Mouse (Mus musculus): ENCODE results near the gene Gm5751. TPM values are rescaled to one million over a fixed set of nuclear protein-coding genes. Genes with fewer than 3 reads are reported as not detected.
"Not testable (repeated sequence)": the region's sequence is repeated elsewhere in the genome, so short reads cannot be mapped to it uniquely, and the experiment has no call there.

The Gm5751 gene
- not detected in 2 replicates for polyA plus RNA-seq (2016; fragmentation: Nextera tagmentation; extraction: Ambion mirVana)

- not testable (repeated sequence) for H3K27me3 ChIP-seq (ENCODE audit: poor library complexity, severe bottlenecking); H3K4me1 ChIP-seq; H3K27ac ChIP-seq; H3K36me3 ChIP-seq (replicated peaks); H3K4me3 ChIP-seq; DNase-seq (ENCODE audit: extremely low spot score, low spot score)
- peaks cover 12% of the 10 kb centered on the region; the same call in 1 of the 2 replicates for H3K9me3 ChIP-seq
- WGBS = 91% methylated on average over 4 of the region's 4 CpGs
Observed at GRCm38 (mm10) chrX:8873953-8874352, at the start of gene Gm5751. TSS of gene Gm5751 (plus strand) at chrX:8874253.

GRCm38 (mm10) chrX:8832043-8832442, 42.0 kb upstream of the Gm5751 start:
- Histone ChIP-seq H3K4me1 (no peaks in the 10 kb centered on the region), H3K27ac (no peak overlapping the region), H3K9me3 (no peaks in the 10 kb centered on the region), H3K4me3 (no peak overlapping the region), H3K36me3 (replicated peaks) (no peaks in the 10 kb centered on the region), H3K27me3 (ENCODE audit: poor library complexity, severe bottlenecking) (no peaks in the 10 kb centered on the region)
- no peak for DNase-seq (ENCODE audit: extremely low spot score, low spot score)

GRCm38 (mm10) chrX:8843694-8844093, 30.4 kb upstream of the Gm5751 start, which contains the start of gene Gm6592:
TSS of gene Gm6592 (plus strand) at chrX:8843994.
- Histone ChIP-seq H3K27me3 (ENCODE audit: poor library complexity, severe bottlenecking) (no peaks in the 10 kb centered on the region), H3K27ac (no peak within 1 kb of the TSS), H3K4me1 (no peaks in the 10 kb centered on the region), H3K9me3 (no peaks in the 10 kb centered on the region), H3K4me3 (no peak within 1 kb of the TSS), H3K36me3 (replicated peaks) (no peaks in the 10 kb centered on the region)
- no peak for DNase-seq (ENCODE audit: extremely low spot score, low spot score)
- WGBS = 68% methylated on average over 1 of the region's 1 CpGs

GRCm38 (mm10) chrX:8852486-8852885, 21.6 kb upstream of the Gm5751 start:
- H3K27ac ChIP-seq = no peak overlapping the region
- H3K27me3 ChIP-seq (ENCODE audit: poor library complexity, severe bottlenecking) = no peaks in the 10 kb centered on the region
- no peak overlapping the region for H3K4me3 ChIP-seq
- no peak for DNase-seq (ENCODE audit: extremely low spot score, low spot score)
- no peaks in the 10 kb centered on the region for H3K4me1 ChIP-seq
- WGBS = 93% methylated on average over 10 of the region's 10 CpGs
- H3K36me3 ChIP-seq (replicated peaks) = no peaks in the 10 kb centered on the region
- no peaks in the 10 kb centered on the region; the same call in 1 of the 2 replicates for H3K9me3 ChIP-seq

- H3K9me3 ChIP-seq; H3K27me3 ChIP-seq (ENCODE audit: poor library complexity, severe bottlenecking); H3K27ac ChIP-seq; H3K4me1 ChIP-seq; H3K4me3 ChIP-seq; H3K36me3 ChIP-seq (replicated peaks): not testable (repeated sequence)
- DNase-seq (ENCODE audit: extremely low spot score, low spot score) = peak; percentile 55
- WGBS = 4% methylated on average over 3 of the region's 3 CpGs
Observed at GRCm38 (mm10) chrX:8864331-8864730, 9.7 kb upstream of the Gm5751 start.

GRCm38 (mm10) chrX:8884336-8884735, 10.3 kb downstream of the Gm5751 start:
- H3K9me3 ChIP-seq = no peaks in the 10 kb centered on the region
- no peaks in the 10 kb centered on the region for H3K4me1 ChIP-seq
- no peak overlapping the region for H3K27ac ChIP-seq
- H3K4me3 ChIP-seq = no peak overlapping the region
- H3K36me3 ChIP-seq (replicated peaks) = no peaks in the 10 kb centered on the region; the same call in 1 of the 2 replicates
- WGBS = 72% methylated on average over 4 of the region's 4 CpGs
- DNase-seq (ENCODE audit: extremely low spot score, low spot score) = no peak
- no peaks in the 10 kb centered on the region for H3K27me3 ChIP-seq (ENCODE audit: poor library complexity, severe bottlenecking)

- Histone ChIP-seq H3K27ac (peak overlapping the region; percentile 87), H3K4me1 (no peaks in the 10 kb centered on the region), H3K27me3 (ENCODE audit: poor library complexity, severe bottlenecking) (no peaks in the 10 kb centered on the region), H3K4me3 (peak overlapping the region; percentile 59), H3K36me3 (replicated peaks) (no peaks in the 10 kb centered on the region; the same call in 1 of the 2 replicates), H3K9me3 (peaks cover 9% of the 10 kb centered on the region; the same call in 1 of the 2 replicates)
- 36% methylated on average over 3 of the region's 9 CpGs for WGBS
- peak; percentile 16 for DNase-seq (ENCODE audit: extremely low spot score, low spot score)
Observed at GRCm38 (mm10) chrX:8891975-8892342, 17.9 kb downstream of the Gm5751 start.

- Histone ChIP-seq H3K27ac (peak within 1 kb of the TSS; percentile 87), H3K36me3 (replicated peaks) (no peaks in the 10 kb centered on the region; the same call in 1 of the 2 replicates), H3K4me1 (no peaks in the 10 kb centered on the region), H3K27me3 (ENCODE audit: poor library complexity, severe bottlenecking) (no peaks in the 10 kb centered on the region), H3K9me3 (peaks cover 9% of the 10 kb centered on the region; the same call in 1 of the 2 replicates), H3K4me3 (peak within 1 kb of the TSS; percentile 59)
- DNase-seq (ENCODE audit: extremely low spot score, low spot score) = peak; percentile 33
- WGBS = 16% methylated on average over 88 of the region's 95 CpGs
Observed at GRCm38 (mm10) chrX:8892343-8893155, 18.5 kb downstream of the Gm5751 start, which contains the start of gene B630019K06Rik. TSS of gene B630019K06Rik (plus strand) at chrX:8892382.

- H3K4me3 ChIP-seq = peak overlapping the region; percentile 59
- peak overlapping the region; percentile 87 for H3K27ac ChIP-seq
- no peaks in the 10 kb centered on the region for H3K27me3 ChIP-seq (ENCODE audit: poor library complexity, severe bottlenecking)
- H3K36me3 ChIP-seq (replicated peaks) = no peaks in the 10 kb centered on the region; the same call in 1 of the 2 replicates
- no peaks in the 10 kb centered on the region for H3K4me1 ChIP-seq
- peak; percentile 40 for DNase-seq (ENCODE audit: extremely low spot score, low spot score)
- peaks cover 9% of the 10 kb centered on the region; the same call in 1 of the 2 replicates for H3K9me3 ChIP-seq
- WGBS = 18% methylated on average over 31 of the region's 42 CpGs
Observed at GRCm38 (mm10) chrX:8893182-8893651, 19.2 kb downstream of the Gm5751 start.

GRCm38 (mm10) chrX:8900823-8901222, 26.8 kb downstream of the Gm5751 start:
- Histone ChIP-seq H3K4me3 (no peak overlapping the region), H3K27ac (no peak overlapping the region), H3K9me3 (no peaks in the 10 kb centered on the region), H3K36me3 (replicated peaks) (no peaks in the 10 kb centered on the region), H3K4me1 (peaks cover 8% of the 10 kb centered on the region), H3K27me3 (ENCODE audit: poor library complexity, severe bottlenecking) (no peaks in the 10 kb centered on the region)
- no peak for DNase-seq (ENCODE audit: extremely low spot score, low spot score)
- WGBS = 73% methylated on average over 4 of the region's 4 CpGs

GRCm38 (mm10) chrX:8901906-8902472, 27.9 kb downstream of the Gm5751 start:
- no peak overlapping the region for H3K27ac ChIP-seq
- WGBS = 35% methylated on average over 7 of the region's 7 CpGs
- no peak for DNase-seq (ENCODE audit: extremely low spot score, low spot score)
- no peaks in the 10 kb centered on the region for H3K36me3 ChIP-seq (replicated peaks)
- H3K4me1 ChIP-seq = peaks cover 8% of the 10 kb centered on the region
- H3K4me3 ChIP-seq = no peak overlapping the region
- H3K9me3 ChIP-seq = no peaks in the 10 kb centered on the region
- no peaks in the 10 kb centered on the region for H3K27me3 ChIP-seq (ENCODE audit: poor library complexity, severe bottlenecking)

GRCm38 (mm10) chrX:8921080-8921479, 47.0 kb downstream of the Gm5751 start:
- Histone ChIP-seq H3K27ac (no peak overlapping the region), H3K27me3 (ENCODE audit: poor library complexity, severe bottlenecking) (no peaks in the 10 kb centered on the region), H3K36me3 (replicated peaks) (no peaks in the 10 kb centered on the region), H3K4me3 (no peak overlapping the region), H3K9me3 (no peaks in the 10 kb centered on the region), H3K4me1 (no peaks in the 10 kb centered on the region)
- DNase-seq (ENCODE audit: extremely low spot score, low spot score) = no peak
- WGBS = 74% methylated on average over 4 of the region's 4 CpGs
